Mouse (Mus musculus) embryonic fibroblast, embryonic 13.5 days (primary cell): ENCODE measurements around the gene Snx10.

Source experiments
- CTCF ChIP-seq: IDR thresholded peaks from 2 replicates; pipeline ENCODE4 v1.5.1; 2011; ENCODE audit warnings: mild to moderate bottlenecking, control low read depth, low read length, moderate library complexity, borderline replicate concordance; ENCODE audit not compliant: insufficient read depth
- POLR2A ChIP-seq: IDR thresholded peaks from 2 replicates; pipeline ENCODE4 v1.6.1; 2011; ENCODE audit warnings: low read depth, mild to moderate bottlenecking, control low read depth, low read length, moderate library complexity

DNA sequence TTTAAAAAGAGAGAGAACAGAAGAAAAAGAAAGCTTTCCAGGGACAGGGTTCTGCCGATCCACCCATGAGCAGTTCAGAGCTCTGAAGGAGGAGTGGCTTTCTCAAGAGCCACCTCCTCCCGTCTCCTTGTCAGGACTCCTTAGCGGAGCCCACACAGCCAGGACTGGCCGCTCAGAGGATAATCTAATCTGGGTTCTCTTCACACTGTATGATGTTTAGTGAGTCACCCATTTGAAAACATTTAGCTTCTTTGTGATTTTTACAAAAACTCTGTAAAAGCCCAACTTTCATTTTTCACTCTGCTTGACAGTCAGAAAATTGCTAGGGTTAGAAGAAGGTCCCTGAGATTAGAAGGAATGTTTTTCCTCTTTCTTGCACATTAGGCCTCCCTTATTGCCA is 70.8 kb downstream of the Snx10 start:
- TF ChIP-seq CTCF (no peak), POLR2A (no peak)
